Comparison of ENCODE assay signal across 8 mouse cellular contexts in genomic region chr1:55406023-55406413, GRCm38 (mm10). TPM values are rescaled to one million over a fixed set of nuclear protein-coding genes. Genes with fewer than 3 reads are reported as not detected.
DNase-seq lines count a peak whose midpoint lies in the region; ATAC-seq and TF ChIP-seq lines count a peak whose summit lies in the region.

No protein-coding gene starts in this region.

- peak; percentile 58 for ATAC-seq in forebrain, postnatal 0 days
- ATAC-seq in hindbrain, embryonic 12.5 days (ENCODE audit: low FRiP score) = peak; percentile 76
- ATAC-seq in midbrain, embryonic 11.5 days (ENCODE audit: low FRiP score) = peak; percentile 74

- peak overlapping the region; percentile 58 for H3K9ac ChIP-seq in forebrain, postnatal 0 days
- peak overlapping the region; percentile 84 for H3K9ac ChIP-seq in hindbrain, embryonic 12.5 days
- H3K9ac ChIP-seq in midbrain, embryonic 11.5 days (ENCODE audit: low read length) = peak overlapping the region; percentile 71

- H3K36me3 ChIP-seq in forebrain, postnatal 0 days (ENCODE audit: insufficient read depth) = no peaks in the 10 kb centered on the region
- no peaks in the 10 kb centered on the region for H3K36me3 ChIP-seq in hindbrain, embryonic 12.5 days
- H3K36me3 ChIP-seq in midbrain, embryonic 11.5 days (ENCODE audit: control insufficient read depth, insufficient read depth, low read length) = no peaks in the 10 kb centered on the region

- intact Hi-C loops in left cerebral cortex, postnatal 4 days (cut with DNase I) = no loop called here

- H3K4me2 ChIP-seq in forebrain, postnatal 0 days (ENCODE audit: low read depth) = peak overlapping the region; percentile 94
- H3K4me2 ChIP-seq in hindbrain, embryonic 12.5 days (replicated peaks) = peak overlapping the region; percentile 98
- H3K4me2 ChIP-seq in midbrain, embryonic 11.5 days = peak overlapping the region; percentile 99

- DNase-seq in embryo, embryonic 11 days = peak; percentile 66
- DNase-seq in embryo, embryonic 10.5 days (ENCODE audit: low spot score) = no peak
- peak; percentile 73 to 79 for DNase-seq in adrenal gland, adult 18-20 months (ENCODE audit: low spot score in 2 of 2)
- DNase-seq in forebrain, postnatal 0 days = no peak
- DNase-seq in left cerebral cortex, postnatal 4 days = peak; percentile 83
- peak; percentile 96 for DNase-seq in midbrain, embryonic 11.5 days (ENCODE audit: low spot score, missing footprints)
- peak; percentile 62 for DNase-seq in testis, postnatal 14 days (ENCODE audit: low spot score)

- no peak for TF ChIP-seq CTCF in forebrain, postnatal 0 days (IDR thresholded peaks at IDR 0.05; ENCODE audit: low read depth)

- H3K4me1 ChIP-seq in forebrain, postnatal 0 days (ENCODE audit: insufficient read depth) = peaks cover 14% of the 10 kb centered on the region
- H3K4me1 ChIP-seq in hindbrain, embryonic 12.5 days = peaks cover 11% of the 10 kb centered on the region; the same call in 1 of the 2 replicates
- H3K4me1 ChIP-seq in midbrain, embryonic 11.5 days (ENCODE audit: control insufficient read depth, insufficient read depth, low read length) = peaks cover 8% of the 10 kb centered on the region

- peaks cover 4% of the 10 kb centered on the region; the same call in 1 of the 2 replicates for H3K27me3 ChIP-seq in forebrain, postnatal 0 days (ENCODE audit: insufficient read depth, low read length)
- H3K27me3 ChIP-seq in hindbrain, embryonic 12.5 days = 0 out of 2 replicates have a peak, but pooled peaks cover 5% of the 10 kb centered on the region
- H3K27me3 ChIP-seq in midbrain, embryonic 11.5 days (ENCODE audit: control insufficient read depth, insufficient read depth, low read length) = peaks cover 10% of the 10 kb centered on the region

- peak overlapping the region; percentile 85 for H3K4me3 ChIP-seq in forebrain, postnatal 0 days (ENCODE audit: low read depth, low read length)
- peak overlapping the region; percentile 77 for H3K4me3 ChIP-seq in hindbrain, embryonic 12.5 days
- peak overlapping the region; percentile 65 for H3K4me3 ChIP-seq in midbrain, embryonic 11.5 days (ENCODE audit: low read depth, low read length)

- H3K9me3 ChIP-seq in forebrain, postnatal 0 days (ENCODE audit: low read length) = 0 out of 2 replicates have a peak, but pooled peaks cover 3% of the 10 kb centered on the region
- 0 out of 2 replicates have a peak, but pooled peaks cover 2% of the 10 kb centered on the region for H3K9me3 ChIP-seq in hindbrain, embryonic 12.5 days (replicated peaks)
- H3K9me3 ChIP-seq in midbrain, embryonic 11.5 days (ENCODE audit: control insufficient read depth, low read length) = no peaks in the 10 kb centered on the region; the same call in 1 of the 2 replicates

- under 1% methylated on average over 39 of the region's 42 CpGs for WGBS in forebrain, postnatal 0 days
- 0% methylated on average over 39 of the region's 42 CpGs for WGBS in hindbrain, embryonic 12.5 days
- under 1% methylated on average over 42 of the region's 42 CpGs for WGBS in midbrain, embryonic 11.5 days

- H3K27ac ChIP-seq in forebrain, postnatal 0 days (ENCODE audit: low read depth, low read length) = peak overlapping the region; percentile 70
- H3K27ac ChIP-seq in hindbrain, embryonic 12.5 days = peak overlapping the region; percentile 60
- 0 out of 2 replicates have a peak overlapping the region, but pooled peaks have one; percentile 25 for H3K27ac ChIP-seq in midbrain, embryonic 11.5 days (ENCODE audit: low read depth, low read length)

RNA-seq across cellular contexts. Expression of gene Plcl1, which starts 0.3 kb away (rescaled TPM):
- 1 to 10 TPM; 4.1 to 4.5 TPM for total RNA-seq in adrenal gland, adult 18-20 months (2021)
- 7.7 and 9.2 TPM in 2 replicates for total RNA-seq in forebrain, postnatal 0 days (2014; rRNA removed)
- 1.9 and 3.0 TPM in 2 replicates for polyA plus RNA-seq in forebrain, postnatal 0 days (2015; fragmentation: Nextera tagmentation; extraction: Ambion mirVana)
- 5.2 and 5.5 TPM in 2 replicates for polyA plus RNA-seq in hindbrain, embryonic 12.5 days (2016; fragmentation: Nextera tagmentation; extraction: Ambion mirVana)
- total RNA-seq in left cerebral cortex, postnatal 4 days (2021) = 10 to 100 TPM; 14.3 to 14.7 TPM
- 1.7 TPM in 2 replicates for polyA plus RNA-seq in midbrain, embryonic 11.5 days (2014; fragmentation: Nextera tagmentation; extraction: Ambion mirVana)

RNA-seq across cellular contexts. Expression of gene Boll, which starts 42.7 kb away (rescaled TPM):
- under 1 TPM in 1 of 2 experiments, not detected in 1; 0.35 TPM for total RNA-seq in adrenal gland, adult 18-20 months (2021)
- not detected in 2 replicates for total RNA-seq in forebrain, postnatal 0 days (2014; rRNA removed)
- polyA plus RNA-seq in forebrain, postnatal 0 days (2015; fragmentation: Nextera tagmentation; extraction: Ambion mirVana) = 0.18 TPM in 1 of 2 replicates, not detected in the other
- polyA plus RNA-seq in hindbrain, embryonic 12.5 days (2016; fragmentation: Nextera tagmentation; extraction: Ambion mirVana) = 1.4 and 1.5 TPM in 2 replicates
- total RNA-seq in left cerebral cortex, postnatal 4 days (2021) = not detected
- 0.33 TPM in 1 of 2 replicates, not detected in the other for polyA plus RNA-seq in midbrain, embryonic 11.5 days (2014; fragmentation: Nextera tagmentation; extraction: Ambion mirVana)

Comparison
In these comparisons a context has a peak if more than half of its experiments do, and no peak if none do; other contexts are left out.
1. DNase-seq: peak in embryo, embryonic 11 days (single experiment), adrenal gland, adult 18-20 months (2 of 2), left cerebral cortex, postnatal 4 days (single experiment), midbrain, embryonic 11.5 days (single experiment) and testis, postnatal 14 days (single experiment); none in embryo, embryonic 10.5 days (single experiment) and forebrain, postnatal 0 days (single experiment).
2. Peak in every context shown above with its lines, with median percentiles within 50 percentile points of each other: ATAC-seq, H3K27ac ChIP-seq, H3K4me2 ChIP-seq, H3K4me3 ChIP-seq and H3K9ac ChIP-seq.